Mouse (Mus musculus) embryonic facial prominence, embryonic 14.5 days (tissue): Measurements from ENCODE around the gene Fam19a5. TPM values are rescaled to one million over a fixed set of nuclear protein-coding genes. Genes with fewer than 3 reads are reported as not detected.

Experiments used
- ATAC-seq: fragments of 200-750 bp; cut with Nextera tagmentation; 2 replicates; pipeline ENCODE4 v1.8.0; 2017; ENCODE audit warnings: low read depth, moderate number of reproducible peaks, moderate TSS enrichment
- DNase-seq: peaks from one replicate; pipeline ENCODE4 v3.0.0-alpha.2; 2015; ENCODE audit warnings: low spot score
- H3K27ac ChIP-seq: fragments of 300-500 bp; sonication (generic); replicated peaks from 2 replicates; pipeline ENCODE4 v1.5.1; 2014; ENCODE audit warnings: low read depth, mild to moderate bottlenecking, low read length, moderate library complexity
- H3K27me3 ChIP-seq: fragments of 300-500 bp; sonication (generic); replicated peaks from 2 replicates; pipeline ENCODE4 v1.6.1; 2014; ENCODE audit warnings: low read length; ENCODE audit not compliant: control insufficient read depth, insufficient read depth
- H3K36me3 ChIP-seq: fragments of 300-500 bp; sonication (generic); 2 replicates; pipeline ENCODE4 v1.6.1; 2014; ENCODE audit warnings: low read length, mixed read lengths; ENCODE audit not compliant: control insufficient read depth, insufficient read depth
- H3K4me1 ChIP-seq: fragments of 300-500 bp; sonication (generic); 2 replicates; pipeline ENCODE4 v1.6.1; 2014; ENCODE audit warnings: antibody characterized with exemption, low read length; ENCODE audit not compliant: control insufficient read depth, insufficient read depth
- H3K4me2 ChIP-seq: fragments of 300-500 bp; sonication (generic); 2 replicates; pipeline ENCODE4 v1.6.1; 2014; ENCODE audit warnings: low read depth, mild to moderate bottlenecking, low read length, moderate library complexity, mixed read lengths
- H3K4me3 ChIP-seq: fragments of 300-500 bp; sonication (generic); 2 replicates; pipeline ENCODE4 v1.5.1; 2014; ENCODE audit warnings: low read depth, mild to moderate bottlenecking, low read length
- H3K9ac ChIP-seq: fragments of 300-500 bp; sonication (generic); 2 replicates; pipeline ENCODE4 v1.6.1; 2014; ENCODE audit warnings: low read depth, mild to moderate bottlenecking, low read length, moderate library complexity, mixed read lengths
- H3K9me3 ChIP-seq: fragments of 300-500 bp; sonication (generic); 2 replicates; pipeline ENCODE4 v1.6.1; 2016; ENCODE audit warnings: low read length; ENCODE audit not compliant: control insufficient read depth
- WGBS: fragments of 180-500 bp; shearing (Covaris S2); extraction: QIAGEN DNeasy Blood & Tissue Kit; methylation state at CpG from one replicate; pipeline ENCODE4 v1.1.7; 2014; 5-methylcytosine and 5-hydroxymethylcytosine counted together
- polyA plus RNA-seq: library from polyadenylated mRNA; unstranded; fragments of >200 nt; fragmentation: Nextera tagmentation; extraction: Ambion mirVana; gene quantifications from 2 replicates; pipeline ENCODE4 v1.2.1, GENCODE M21; 2014

The Fam19a5 gene
- polyA plus RNA-seq, 1 experiment from 2014 or later = 4.7 TPM

- ATAC-seq = no peak
- WGBS = 91% methylated on average over 4 of the region's 4 CpGs
- no peak for DNase-seq
Observed at GRCm38 (mm10) chr15:87598636-87599035, 54.5 kb downstream of the Fam19a5 start.

GRCm38 (mm10) chr15:87603316-87603715 is 59.2 kb downstream of the Fam19a5 start:
- 79% methylated on average over 1 of the region's 1 CpGs for WGBS
- H3K4me3 ChIP-seq = no peak overlapping the region
- no peak for DNase-seq

More at GRCm38 (mm10) chr15:87598636-87599035, 54.5 kb downstream of the Fam19a5 start:
- H3K4me1 ChIP-seq = no peaks in the 10 kb centered on the region
- H3K9me3 ChIP-seq = no peaks in the 10 kb centered on the region
- H3K4me3 ChIP-seq = no peak overlapping the region
- no peak overlapping the region for H3K9ac ChIP-seq
- H3K27ac ChIP-seq = no peak overlapping the region
- H3K27me3 ChIP-seq = no peaks in the 10 kb centered on the region
- no peak overlapping the region for H3K4me2 ChIP-seq
- no peaks in the 10 kb centered on the region for H3K36me3 ChIP-seq

GRCm38 (mm10) chr15:87605504-87606280 is 61.6 kb downstream of the Fam19a5 start:
- no peaks in the 10 kb centered on the region for H3K4me1 ChIP-seq
- 62% methylated on average over 9 of the region's 9 CpGs for WGBS
- H3K9ac ChIP-seq = no peak overlapping the region
- no peak overlapping the region for H3K4me3 ChIP-seq
- ATAC-seq (no peak), DNase-seq (no peak)
- H3K4me2 ChIP-seq = no peak overlapping the region
- H3K27ac ChIP-seq = no peak overlapping the region
- no peaks in the 10 kb centered on the region for H3K27me3 ChIP-seq
- H3K36me3 ChIP-seq = no peaks in the 10 kb centered on the region
- H3K9me3 ChIP-seq = no peaks in the 10 kb centered on the region

More at GRCm38 (mm10) chr15:87603316-87603715, 59.2 kb downstream of the Fam19a5 start:
- H3K4me2 ChIP-seq = no peak overlapping the region
- no peaks in the 10 kb centered on the region for H3K36me3 ChIP-seq
- no peak overlapping the region for H3K9ac ChIP-seq
- no peaks in the 10 kb centered on the region for H3K4me1 ChIP-seq
- H3K9me3 ChIP-seq = no peaks in the 10 kb centered on the region
- ATAC-seq = no peak
- no peaks in the 10 kb centered on the region for H3K27me3 ChIP-seq
- H3K27ac ChIP-seq = no peak overlapping the region

GRCm38 (mm10) chr15:87606702-87607101 is 62.6 kb downstream of the Fam19a5 start:
- no peak overlapping the region for H3K4me2 ChIP-seq
- no peaks in the 10 kb centered on the region for H3K9me3 ChIP-seq
- H3K27me3 ChIP-seq = no peaks in the 10 kb centered on the region
- H3K27ac ChIP-seq = no peak overlapping the region
- ATAC-seq (no peak), DNase-seq (no peak)
- H3K9ac ChIP-seq = no peak overlapping the region
- WGBS = 79% methylated on average over 10 of the region's 10 CpGs
- H3K4me1 ChIP-seq = no peaks in the 10 kb centered on the region
- no peak overlapping the region for H3K4me3 ChIP-seq
- no peaks in the 10 kb centered on the region for H3K36me3 ChIP-seq

- Histone ChIP-seq H3K4me3 (no peak overlapping the region), H3K9me3 (no peaks in the 10 kb centered on the region), H3K27me3 (no peaks in the 10 kb centered on the region), H3K36me3 (no peaks in the 10 kb centered on the region), H3K27ac (no peak overlapping the region), H3K4me2 (no peak overlapping the region), H3K9ac (no peak overlapping the region), H3K4me1 (no peaks in the 10 kb centered on the region)
- WGBS = 74% methylated on average over 1 of the region's 1 CpGs
- DNase-seq (no peak), ATAC-seq (no peak)
Observed at GRCm38 (mm10) chr15:87609236-87609635, 65.1 kb downstream of the Fam19a5 start.

- DNase-seq (peak; percentile 91), ATAC-seq (peak; percentile 93)
- H3K9ac ChIP-seq = peak overlapping the region; percentile 76
- peak overlapping the region; percentile 68 for H3K4me3 ChIP-seq
- no peaks in the 10 kb centered on the region for H3K9me3 ChIP-seq
- H3K27me3 ChIP-seq = peaks cover 11% of the 10 kb centered on the region; the same call in 1 of the 2 replicates
- no peaks in the 10 kb centered on the region for H3K4me1 ChIP-seq
- WGBS = under 1% methylated on average over 18 of the region's 86 CpGs
- peak overlapping the region; percentile 95 for H3K4me2 ChIP-seq
- peak overlapping the region; percentile 48; the same call in 1 of the 2 replicates for H3K27ac ChIP-seq
- no peaks in the 10 kb centered on the region for H3K36me3 ChIP-seq
Observed at GRCm38 (mm10) chr15:87623966-87624609, 80.0 kb downstream of the Fam19a5 start.

GRCm38 (mm10) chr15:87624610-87625091 is 80.6 kb downstream of the Fam19a5 start:
- DNase-seq (peak; percentile 37), ATAC-seq (no peak; the same call in 1 of the 2 replicates)
- Histone ChIP-seq H3K27me3 (peaks cover 11% of the 10 kb centered on the region; the same call in 1 of the 2 replicates), H3K4me2 (peak overlapping the region; percentile 95), H3K27ac (peak overlapping the region; percentile 48; the same call in 1 of the 2 replicates), H3K36me3 (no peaks in the 10 kb centered on the region), H3K9me3 (no peaks in the 10 kb centered on the region), H3K4me3 (peak overlapping the region; percentile 68), H3K4me1 (no peaks in the 10 kb centered on the region), H3K9ac (peak overlapping the region; percentile 76)
- WGBS = no CpG with 5 or more reads among the region's 76 CpGs

- Histone ChIP-seq H3K9me3 (no peaks in the 10 kb centered on the region), H3K9ac (peak overlapping the region; percentile 76), H3K27me3 (peaks cover 11% of the 10 kb centered on the region; the same call in 1 of the 2 replicates), H3K4me2 (peak overlapping the region; percentile 95), H3K4me1 (no peaks in the 10 kb centered on the region), H3K36me3 (no peaks in the 10 kb centered on the region), H3K27ac (no peak overlapping the region), H3K4me3 (peak overlapping the region; percentile 68)
- ATAC-seq = peak; percentile 86
- DNase-seq = peak; percentile 91
- under 1% methylated on average over 17 of the region's 68 CpGs for WGBS
Observed at GRCm38 (mm10) chr15:87625236-87626023, 81.3 kb downstream of the Fam19a5 start.
